Mouse (Mus musculus): ENCODE measurements around the gene Gbp3. TPM values are rescaled to one million over a fixed set of nuclear protein-coding genes. Genes with fewer than 3 reads are reported as not detected.

Gbp3 gene
- total RNA-seq, 2 experiments from 2014 or later, result 3.0 to 3.9 TPM

- DNase-seq (ENCODE audit: low spot score in 2 of 2), result no peak
These were observed 27.6 kb downstream of the Gbp3 start for GRCm38 (mm10) chr3:142587386-142587785.

DNA sequence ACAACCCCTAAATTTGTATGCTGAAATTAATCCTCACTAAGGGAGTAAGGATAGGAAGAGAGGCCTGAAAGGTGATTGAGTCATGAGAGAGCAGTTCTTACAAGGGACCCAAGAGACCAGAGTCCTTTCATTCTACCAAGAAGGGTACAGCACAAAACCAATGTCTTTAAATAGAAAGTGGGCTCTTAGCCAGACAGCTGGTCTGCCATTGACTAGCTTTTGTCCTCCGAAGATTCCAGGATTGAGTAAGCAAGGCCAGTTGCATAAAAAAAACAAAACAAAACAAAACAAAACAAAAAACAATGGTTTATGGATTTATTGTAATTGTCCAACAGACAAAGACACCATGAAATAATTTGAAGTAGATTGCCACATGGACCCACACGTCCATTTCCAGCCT lies 29.1 kb downstream of the Gbp3 start:
- no peak for DNase-seq (ENCODE audit: low spot score in 2 of 2)

DNA sequence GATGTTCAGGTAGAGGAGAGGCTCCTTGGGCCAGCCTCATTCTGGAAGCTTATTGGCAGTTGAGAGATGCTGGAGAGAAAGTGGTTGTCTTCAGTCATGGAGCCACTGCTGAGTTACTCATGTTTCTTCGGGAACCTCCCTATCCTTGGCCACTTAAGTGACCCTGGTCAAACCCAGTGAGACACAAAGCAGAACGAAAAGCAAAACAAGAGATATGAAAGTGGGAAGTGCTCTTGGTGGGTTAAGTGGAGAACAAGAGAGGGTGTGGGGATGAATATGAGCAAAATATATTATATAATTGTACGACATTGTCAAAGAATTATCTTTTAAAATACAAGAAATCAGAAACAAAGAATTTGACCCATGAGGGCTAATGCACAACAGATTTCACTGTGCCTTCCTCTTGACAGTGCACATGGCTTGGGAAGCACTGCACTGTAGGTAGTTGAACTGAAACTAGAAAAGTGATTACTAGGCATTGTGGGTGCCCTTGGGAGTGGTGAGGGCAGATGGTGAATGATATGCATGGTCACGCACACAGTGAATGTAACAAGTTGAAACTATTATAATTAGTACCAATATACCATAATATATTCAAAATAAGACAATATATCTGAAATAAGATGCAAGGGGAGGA lies 30.7 kb downstream of the Gbp3 start:
- no peak for DNase-seq (ENCODE audit: low spot score in 2 of 2)

- no peak for DNase-seq (ENCODE audit: low spot score in 2 of 2)
These were observed 34.7 kb downstream of the Gbp3 start, which contains the start of gene Gbp2b for GRCm38 (mm10) chr3:142594547-142594946. Gene Gbp2b (plus strand): TSS chr3:142594847.

DNA sequence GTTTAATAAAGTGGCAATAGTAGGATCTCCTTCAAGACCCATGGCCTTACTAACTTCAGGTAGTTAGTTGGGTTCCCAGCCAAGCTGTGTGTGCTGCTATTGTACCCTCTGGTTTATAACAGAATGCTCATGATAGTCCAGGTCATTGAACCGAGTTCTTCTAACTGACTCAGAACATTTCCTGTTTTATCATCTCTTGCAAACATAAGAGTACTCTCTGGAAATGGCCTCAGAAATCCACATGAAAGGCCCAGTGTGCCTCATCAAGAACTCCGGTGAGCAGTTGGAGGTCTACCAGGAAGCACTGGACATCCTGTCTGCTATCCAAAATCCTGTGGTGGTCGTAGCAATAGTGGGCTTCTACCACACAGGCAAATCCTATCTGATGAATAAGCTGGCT lies 38.1 kb downstream of the Gbp3 start:
- no peak for DNase-seq (ENCODE audit: low spot score in 2 of 2)

GRCm38 (mm10) chr3:142601675-142602074 lies 41.8 kb downstream of the Gbp3 start:
- no peak for DNase-seq (ENCODE audit: low spot score in 2 of 2)

DNA sequence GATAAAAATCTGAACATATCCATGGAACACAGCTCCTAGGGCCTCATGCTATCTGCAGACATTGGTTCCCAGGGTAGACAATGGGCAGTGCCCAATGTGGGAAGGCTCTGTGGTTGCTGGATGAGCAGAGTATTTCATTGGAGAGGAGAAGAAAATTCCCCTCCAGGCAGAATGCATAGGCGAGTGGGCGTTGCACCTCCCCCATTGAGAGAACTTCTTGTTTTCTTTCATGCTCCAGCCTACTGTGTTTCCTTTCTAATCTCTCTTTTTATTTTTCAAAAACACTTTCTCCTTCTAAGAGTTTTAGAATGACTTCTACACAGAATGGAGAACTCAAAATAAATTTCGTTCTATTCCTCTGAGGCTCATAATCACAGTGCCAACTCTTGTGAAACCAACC lies 58.8 kb downstream of the Gbp3 start:
- DNase-seq (ENCODE audit: low spot score in 2 of 2), result no peak

- DNase-seq (ENCODE audit: low spot score in 2 of 2), result no peak
These were observed 59.8 kb downstream of the Gbp3 start for GRCm38 (mm10) chr3:142619606-142620005.

DNA sequence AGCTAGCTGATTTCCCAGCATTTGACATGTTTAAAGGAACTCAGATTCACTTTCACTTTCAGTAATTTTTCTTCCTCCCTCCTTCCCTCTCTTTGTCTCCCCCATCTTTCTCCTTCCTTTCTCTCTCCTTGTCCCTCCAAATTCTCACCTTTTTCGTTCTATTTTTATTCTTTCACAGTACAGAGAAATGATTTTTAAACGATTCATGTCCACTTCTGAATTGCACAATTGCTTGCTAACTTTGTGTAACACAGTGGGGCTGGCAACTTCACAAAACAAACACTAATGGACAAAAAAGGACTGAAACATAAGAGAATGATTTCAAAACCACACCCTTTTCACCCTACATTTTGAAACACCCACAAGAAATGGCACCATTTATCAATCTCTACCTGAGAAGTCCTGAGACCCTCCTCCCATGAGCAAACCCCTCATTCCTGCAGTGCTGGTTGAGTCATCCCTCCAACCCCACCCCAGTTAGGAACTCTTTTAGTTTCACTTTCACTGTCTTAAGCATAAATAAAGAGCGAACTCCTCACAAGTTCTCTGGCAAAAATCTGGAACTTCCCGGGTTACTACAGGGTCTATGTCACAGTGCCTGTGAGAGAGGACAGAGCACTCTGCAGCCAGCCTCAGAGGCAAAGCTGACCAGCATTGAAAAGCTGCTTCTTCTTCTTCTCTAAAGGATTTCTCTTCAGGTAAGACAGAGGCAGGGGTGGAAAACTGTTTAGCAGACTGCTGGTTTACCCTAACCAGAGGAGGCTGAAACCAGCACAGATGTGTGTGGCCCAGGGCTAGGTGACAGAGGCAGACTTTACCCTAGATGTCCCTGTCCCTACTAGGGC lies 60.5 kb downstream of the Gbp3 start, which contains the start of gene Gbp2:
Gene Gbp2, plus strand, starts transcription at position 492 of the 845 bp plus-strand sequence.
- DNase-seq (ENCODE audit: low spot score in 2 of 2), result no peak

DNA sequence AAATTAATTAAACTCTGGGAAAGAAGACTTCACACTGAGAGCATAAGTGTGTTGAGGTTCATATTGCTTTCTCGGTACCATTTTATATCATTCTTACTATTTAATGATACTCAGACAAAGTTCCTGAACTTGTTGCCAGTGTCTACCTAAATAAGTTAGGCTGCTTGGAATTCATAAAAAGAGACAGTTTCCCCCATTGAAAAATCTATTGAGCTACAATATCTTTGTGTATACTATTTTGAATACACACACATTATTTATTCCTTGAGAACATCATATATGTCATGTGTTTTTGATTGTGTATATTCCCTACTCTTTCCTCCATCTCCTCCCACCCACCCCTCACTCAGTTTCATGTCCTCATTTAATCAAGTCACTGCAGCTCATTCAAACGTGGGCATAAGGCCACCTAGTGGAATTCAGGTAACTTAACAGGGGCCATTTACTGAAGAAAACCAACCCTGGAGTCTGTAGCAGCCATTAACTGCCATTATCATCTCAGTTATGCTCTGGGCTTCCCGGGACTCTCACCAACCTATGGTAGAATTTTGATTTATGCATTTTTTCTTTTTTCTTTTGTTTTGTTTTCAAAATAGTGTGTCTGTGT lies 61.2 kb downstream of the Gbp3 start:
- no peak for DNase-seq (ENCODE audit: low spot score in 2 of 2)

Other genes starting within 250 kb of the Gbp3 start
- 10 to 100 TPM; 25.2 to 28.7 TPM for gene Pdlim5, start 164.3 kb upstream of the Gbp3 start, total RNA-seq (2021)
- gene Gbp5, start 66.0 kb upstream of the Gbp3 start, total RNA-seq (2021), result 1 to 10 TPM; 1.3 to 1.5 TPM
- 1 to 10 TPM; 2.7 to 2.8 TPM for gene Gbp7, start 29.7 kb upstream of the Gbp3 start, total RNA-seq (2021)
- gene Gbp2b, start 34.8 kb downstream of the Gbp3 start, total RNA-seq (2021), result not detected
- gene Gbp2, start 60.6 kb downstream of the Gbp3 start, total RNA-seq (2021), result 1 to 10 TPM in 1 of 2 experiments, under 1 TPM in 1; 0.79 to 1.8 TPM
- 1 to 10 TPM; 4.8 to 7.3 TPM for gene Kyat3, start 141.0 kb downstream of the Gbp3 start, total RNA-seq (2021)
- gene Gtf2b, start 205.0 kb downstream of the Gbp3 start, total RNA-seq (2021), result 10 to 100 TPM; 40.6 to 41.5 TPM

All from layer of hippocampus, postnatal 14 days (tissue).